Mouse (Mus musculus) kidney, adult 2 months (tissue): Measurements from ENCODE around the gene Orm1.
A peak's percentile ranks its signal among the peaks of the same experiment; 100 is the strongest.

Source experiments
- CTCF ChIP-seq: fragments of 200-500 bp; conservative IDR thresholded peaks from 2 replicates; pipeline ENCODE4 v1.5.1; 2011; ENCODE audit warnings: low read depth, mild to moderate bottlenecking, control low read depth, low read length, moderate library complexity, mixed read lengths; ENCODE audit not compliant: insufficient read depth, insufficient read length
- POLR2A ChIP-seq: fragments of 200-500 bp; IDR thresholded peaks from one replicate; pipeline ENCODE4 v1.6.1; 2011; ENCODE audit warnings: low read depth, low read length, control low read depth

- TF ChIP-seq POLR2A (no peak), CTCF (peak; percentile 34; the same call in 1 of the 2 replicates)
Measured at GRCm38 (mm10) chr4:63377483-63377882, 33.1 kb downstream of the Orm1 start.
